Mouse (Mus musculus) C2C12 (cell line): Measurements from ENCODE around the gene Best2. TPM values are rescaled to one million over a fixed set of nuclear protein-coding genes. Genes with fewer than 3 reads are reported as not detected.

Experiments used
- H3K27me3 ChIP-seq: one replicate; pipeline ENCODE4 v1.6.1; 2011; ENCODE audit not compliant: control insufficient read depth, insufficient read depth, insufficient read length
- H3K36me3 ChIP-seq: one replicate; pipeline ENCODE4 v1.6.1; 2011; ENCODE audit not compliant: control insufficient read depth, insufficient read depth
- H3K4me3 ChIP-seq: one replicate; pipeline ENCODE4 v1.5.1; 2011; ENCODE audit warnings: mild to moderate bottlenecking, control low read depth; ENCODE audit not compliant: poor library complexity, insufficient read depth, severe bottlenecking
- H3K79me2 ChIP-seq: one replicate; pipeline ENCODE4 v1.6.1; 2011; ENCODE audit not compliant: control insufficient read depth, insufficient read depth
- H3K79me3 ChIP-seq: one replicate; pipeline ENCODE4 v1.6.1; 2011; ENCODE audit warnings: low read depth, control low read depth
- H3ac ChIP-seq: one replicate; pipeline ENCODE3; 2011; ENCODE audit warnings: low read depth; ENCODE audit not compliant: control insufficient read depth, insufficient read length
- CEBPB ChIP-seq: IDR thresholded peaks from one replicate; pipeline ENCODE4 v1.6.1; 2011; ENCODE audit warnings: low read depth, mild to moderate bottlenecking, control low read depth, moderate library complexity
- CTCF ChIP-seq: IDR thresholded peaks from one replicate; pipeline ENCODE4 v1.5.1; 2011; ENCODE audit not compliant: control insufficient read depth, insufficient read depth, insufficient read length
- FOSL1 ChIP-seq: IDR thresholded peaks from one replicate; pipeline ENCODE4 v1.8.0; 2011; ENCODE audit warnings: mild to moderate bottlenecking, low read length; ENCODE audit not compliant: poor library complexity, insufficient read depth, severe bottlenecking
- MAX ChIP-seq: IDR thresholded peaks from one replicate; pipeline ENCODE4 v1.6.1; 2011; ENCODE audit warnings: mild to moderate bottlenecking, control low read depth
- MYOD1 ChIP-seq: IDR thresholded peaks from one replicate; pipeline ENCODE4 v1.6.1; 2011; ENCODE audit warnings: low read depth; ENCODE audit not compliant: control insufficient read depth, insufficient read length
- MYOG ChIP-seq: IDR thresholded peaks from one replicate; pipeline ENCODE4 v1.6.1; 2011; ENCODE audit not compliant: control insufficient read depth, insufficient read length; ENCODE audit errors: extremely low read depth
- USF1 ChIP-seq: IDR thresholded peaks from one replicate; pipeline ENCODE4 v1.6.1; 2011; ENCODE audit warnings: low read depth, mild to moderate bottlenecking, control low read depth, moderate library complexity
- polyA plus RNA-seq: library from polyadenylated mRNA; unstranded; fragments of >200 nt; fragmentation: generic; extraction: Trizol; gene quantifications from one replicate; pipeline ENCODE4 v1.2.1, GENCODE M21; 2012; ENCODE audit warnings: missing spikeins

Best2 gene
- polyA plus RNA-seq, 1 experiment: 0.04 TPM

DNA sequence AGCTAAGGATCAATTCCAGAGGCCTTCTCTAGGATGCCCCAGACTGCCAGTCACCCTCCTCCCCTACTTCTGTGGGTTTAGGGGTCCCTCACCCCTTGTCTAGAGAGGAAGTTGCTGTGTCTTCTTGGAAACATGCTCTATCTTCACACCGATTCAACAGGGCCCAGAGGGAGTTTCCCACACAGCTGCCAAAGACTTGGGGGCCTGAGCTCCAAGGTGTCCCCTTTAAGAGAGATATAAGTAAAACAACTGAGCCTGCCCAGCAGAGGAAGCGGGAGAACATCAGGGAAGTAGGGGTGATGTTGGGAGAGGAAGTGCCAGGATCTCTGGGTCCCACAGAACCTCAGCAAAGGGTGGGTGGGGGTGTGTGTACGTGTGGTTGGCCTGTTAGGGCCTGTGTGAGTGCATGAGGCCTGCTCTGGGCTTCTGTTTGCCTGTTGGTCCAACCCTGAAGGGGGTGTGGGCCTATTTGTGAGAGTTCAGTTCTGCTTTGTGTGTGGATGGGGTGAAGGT is 31.8 kb downstream of the Best2 start:
- peak overlapping the region; percentile 18 for H3ac ChIP-seq
- TF ChIP-seq MYOD1 (no peak), CTCF (no peak), FOSL1 (no peak)
- no peak overlapping the region for H3K4me3 ChIP-seq
- H3K27me3 ChIP-seq: no peaks in the 10 kb centered on the region
- peaks cover 8% of the 10 kb centered on the region for H3K79me3 ChIP-seq
- H3K36me3 ChIP-seq: no peaks in the 10 kb centered on the region
- peaks cover 16% of the 10 kb centered on the region for H3K79me2 ChIP-seq

DNA sequence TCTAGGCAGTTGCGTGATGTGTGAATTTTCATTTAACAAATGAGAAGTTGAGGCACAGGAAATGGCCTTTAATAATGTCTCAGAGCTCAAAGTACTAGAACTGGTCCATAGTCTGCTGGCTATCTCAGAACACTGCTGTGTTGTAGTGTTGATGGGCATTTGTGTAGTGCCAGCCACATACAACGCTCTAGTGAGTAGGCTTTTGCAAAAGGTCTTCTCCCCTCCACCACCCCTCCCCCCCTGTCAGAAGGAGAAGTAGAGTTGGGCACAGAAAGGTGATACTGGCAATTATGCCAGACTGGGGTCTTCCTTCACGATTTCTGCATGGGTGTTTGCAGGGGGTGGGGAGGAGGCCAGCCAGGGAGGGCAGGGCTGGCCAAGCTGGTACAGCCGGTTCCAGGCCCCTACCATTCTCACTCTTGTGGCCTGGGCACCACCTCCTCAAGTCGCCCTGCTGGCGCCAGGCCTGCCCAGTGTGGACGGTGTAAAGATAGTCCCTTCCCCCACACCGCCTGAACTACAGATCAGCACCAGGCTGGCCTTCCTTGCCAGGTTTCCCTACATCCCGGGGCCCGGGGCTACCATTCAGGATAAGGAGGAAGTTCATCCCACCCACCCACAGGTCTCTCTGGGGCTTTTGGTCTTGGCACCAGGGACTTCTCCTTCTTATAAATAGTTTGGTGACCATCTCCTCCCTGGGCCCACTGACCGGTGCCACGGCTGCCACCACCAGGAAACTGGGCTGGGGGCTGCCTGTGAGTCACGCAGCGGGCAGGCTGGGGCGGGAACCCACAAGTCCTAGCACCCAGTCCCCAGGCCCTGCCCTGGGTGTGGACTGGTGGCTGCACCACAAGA is 32.5 kb downstream of the Best2 start:
- Histone ChIP-seq H3K79me2 (peaks cover 23% of the 10 kb centered on the region), H3K27me3 (no peaks in the 10 kb centered on the region), H3K36me3 (peaks cover 6% of the 10 kb centered on the region), H3ac (no peak overlapping the region), H3K4me3 (no peak overlapping the region), H3K79me3 (peaks cover 14% of the 10 kb centered on the region)
- TF ChIP-seq MYOD1 (no peak), USF1 (no peak), FOSL1 (no peak), MYOG (no peak), CEBPB (no peak), CTCF (no peak), MAX (no peak)

DNA sequence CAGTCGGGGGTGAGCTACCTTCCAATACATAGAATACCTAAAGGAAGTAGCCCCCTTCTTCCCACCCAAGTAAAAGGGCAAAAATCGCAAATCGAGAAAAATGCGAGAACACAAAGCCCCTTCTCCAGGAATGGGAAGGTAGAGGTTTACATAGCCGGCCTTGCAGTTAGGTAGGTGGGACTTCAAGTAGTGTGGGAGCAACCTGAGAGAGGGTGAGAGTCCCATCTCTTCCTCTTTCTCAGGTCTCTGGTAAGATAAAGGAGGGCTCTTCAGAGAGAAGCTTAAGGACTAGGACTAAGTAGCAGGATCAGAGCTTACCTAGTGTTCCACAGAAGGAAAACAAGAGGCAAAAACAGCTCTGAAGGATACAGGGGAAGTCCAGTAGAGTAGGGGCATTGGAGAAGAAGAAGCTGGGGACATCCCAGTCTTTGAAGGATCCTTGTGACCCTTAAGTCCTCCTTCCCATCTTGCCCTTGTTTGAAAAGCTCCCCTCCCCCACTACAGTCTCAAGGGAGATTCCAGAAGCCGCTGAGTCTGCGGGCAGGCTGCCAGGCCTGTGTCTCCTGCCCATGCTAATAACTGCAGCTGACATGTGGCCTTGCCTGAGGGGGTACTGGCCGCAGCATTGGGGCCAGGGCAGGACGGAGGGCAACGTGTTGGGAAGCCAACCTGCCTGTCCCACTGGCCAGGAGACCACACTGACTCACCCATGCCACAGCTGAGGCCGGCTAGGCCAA is 33.5 kb downstream of the Best2 start:
- TF ChIP-seq FOSL1: no peak
- no peak for TF ChIP-seq CEBPB
- TF ChIP-seq USF1: no peak
- TF ChIP-seq MAX: peak; percentile 95
- peak; percentile 92 for TF ChIP-seq MYOD1
- Histone ChIP-seq H3K79me2 (peaks cover 34% of the 10 kb centered on the region), H3K36me3 (peaks cover 9% of the 10 kb centered on the region), H3K4me3 (peak overlapping the region; percentile 25), H3K27me3 (no peaks in the 10 kb centered on the region), H3K79me3 (peaks cover 17% of the 10 kb centered on the region), H3ac (no peak overlapping the region)

DNA sequence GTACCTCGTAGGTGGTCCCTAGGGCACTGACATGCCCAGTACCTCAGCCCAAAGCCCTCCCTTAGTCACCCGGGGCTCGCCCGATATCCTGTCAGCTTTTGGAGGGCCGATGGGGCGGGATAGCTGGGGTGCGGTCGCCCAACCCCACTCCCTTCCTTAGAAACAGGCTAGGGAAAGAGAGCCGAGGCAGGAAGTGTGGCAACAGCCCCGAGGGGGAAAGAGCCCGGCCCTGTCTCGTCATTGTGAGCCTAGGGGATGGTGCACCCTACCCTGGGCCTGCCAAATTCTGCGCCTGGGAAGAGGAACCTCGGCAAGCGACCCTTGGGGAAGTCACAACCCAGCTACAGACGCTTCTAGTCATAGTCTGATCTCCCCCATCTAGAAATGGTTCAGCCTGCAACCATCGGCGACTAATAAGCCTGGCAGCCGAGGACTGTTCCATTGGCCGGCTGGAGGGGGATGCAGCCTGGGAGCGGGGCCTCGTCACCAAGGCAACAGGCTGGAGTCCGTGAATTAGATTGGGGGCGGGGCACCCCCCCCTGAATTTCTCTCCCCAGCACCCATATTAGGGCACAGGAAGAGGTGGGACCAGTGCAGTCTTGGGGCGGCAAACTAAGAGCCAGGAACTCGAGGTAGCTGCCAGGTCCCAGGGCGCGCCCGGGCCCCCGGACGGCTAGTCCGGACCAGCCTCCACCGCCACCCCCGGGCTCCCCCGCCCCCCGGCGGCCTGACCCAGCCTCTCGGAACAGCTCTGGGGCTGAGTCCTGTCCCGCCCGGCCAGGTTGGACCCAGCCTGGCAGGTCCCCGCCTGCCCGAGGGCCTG is 34.5 kb downstream of the Best2 start:
- peaks cover 37% of the 10 kb centered on the region for H3K79me2 ChIP-seq
- TF ChIP-seq MAX (peak; percentile 17), CEBPB (peak; percentile 67), MYOD1 (no peak)
- peak overlapping the region; percentile 33 for H3K4me3 ChIP-seq
- H3K79me3 ChIP-seq: peaks cover 17% of the 10 kb centered on the region
- H3K36me3 ChIP-seq: peaks cover 9% of the 10 kb centered on the region
- H3K27me3 ChIP-seq: no peaks in the 10 kb centered on the region
- peak overlapping the region; percentile 58 for H3ac ChIP-seq

DNA sequence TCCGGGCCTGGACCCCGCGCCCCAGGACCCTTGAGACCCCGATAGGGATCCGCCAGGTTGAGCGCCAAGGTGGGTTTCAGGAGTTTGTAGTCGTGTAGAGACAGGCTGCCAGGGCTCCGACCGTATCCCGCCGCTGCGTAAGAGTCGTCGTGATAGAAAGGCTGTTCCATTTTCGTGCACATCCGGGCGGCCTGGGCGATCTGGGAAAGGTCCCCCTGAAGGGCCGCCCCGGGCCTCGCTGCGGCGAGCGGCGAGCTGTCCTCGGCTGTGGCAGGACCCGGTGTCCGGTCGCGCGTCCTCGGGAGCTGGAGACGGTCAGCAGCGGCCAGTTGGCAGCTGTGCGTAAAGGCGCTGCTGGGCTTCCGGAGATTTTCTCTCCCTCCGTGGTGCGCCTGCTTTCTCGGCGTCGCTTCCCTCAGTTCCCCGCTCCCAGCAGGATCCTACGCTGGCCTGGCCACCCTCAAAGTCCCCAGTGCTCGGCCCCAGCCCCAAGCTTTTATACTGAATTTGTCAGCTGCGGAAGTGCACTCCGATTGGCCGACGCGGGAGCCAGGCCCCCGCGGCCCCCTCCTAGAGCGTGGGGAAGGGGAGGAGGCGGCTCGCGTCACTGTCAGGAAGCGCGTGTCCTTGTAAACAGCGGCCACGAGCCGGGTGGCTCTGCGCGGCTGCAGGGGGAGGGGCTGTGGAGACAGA is 35.9 kb downstream of the Best2 start, which contains the start of gene Junb:
Junb (minus strand) TSS at position 471 of the 693 bp plus-strand sequence.
- TF ChIP-seq MYOD1 (no peak), MAX (peak; percentile 99)
- peaks cover 9% of the 10 kb centered on the region for H3K36me3 ChIP-seq

More for the DNA sequence above, 35.9 kb downstream of the Best2 start, which contains the start of gene Junb:
- Histone ChIP-seq H3ac (peak within 1 kb of the TSS; percentile 80), H3K79me3 (peaks cover 17% of the 10 kb centered on the region), H3K27me3 (no peaks in the 10 kb centered on the region), H3K79me2 (peaks cover 37% of the 10 kb centered on the region), H3K4me3 (peak within 1 kb of the TSS; percentile 84)
